ENCODE assay signal across 13 mouse cellular contexts in genomic region chr7:142057121-142057520, GRCm38 (mm10). TPM values are rescaled to one million over a fixed set of nuclear protein-coding genes. Genes with fewer than 3 reads are reported as not detected.
A peak's percentile ranks its signal among the peaks of the same experiment; 100 is the strongest.
DNase-seq lines count a peak whose midpoint lies in the region; TF ChIP-seq lines count a peak whose summit lies in the region.
"Had no signal": no experiment of that assay in that cellular context is flagged by ENCODE, and none has a peak within 500 bp of the region (broad histone marks: within the 10 kb centered on the region; RNA-seq: fewer than 3 reads in every experiment).

No protein-coding gene starts in this region.

- DNase-seq in adrenal gland, postnatal 10 days, result peak; percentile 56
- DNase-seq in adrenal gland, adult 8-10 months, result no peak
- no peak for DNase-seq in kidney, adult 2 months
- no peak for DNase-seq in kidney, adult 9 months
- DNase-seq in urinary bladder, postnatal 14 days (ENCODE audit: low spot score), result no peak
- DNase-seq in layer of hippocampus, postnatal 25 days (ENCODE audit: extremely low spot score in 1 of 2, low spot score in 1 of 2), result no peak
- DNase-seq: cerebellum, adult 11 months; cerebellum, postnatal 25 days; right cerebral cortex, postnatal 4 days had no signal

- TF ChIP-seq CTCF in kidney, adult 2 months (conservative IDR thresholded peaks at IDR 0.05; ENCODE audit: insufficient read depth, insufficient read length, low read depth, low read length), result no peak

- no peaks in the 10 kb centered on the region for H3K36me3 ChIP-seq in kidney, adult 2 months (ENCODE audit: control insufficient read depth, insufficient read depth, low read length)
- 0 out of 2 replicates have a peak, but pooled peaks cover 7% of the 10 kb centered on the region for H3K36me3 ChIP-seq in macrophage (ENCODE audit: inconsistent target)

- H3K27ac ChIP-seq in kidney, adult 2 months (ENCODE audit: insufficient read depth, low read depth, low read length), result peak overlapping the region; percentile 16; the same call in 1 of the 2 replicates
- peak overlapping the region; percentile 64 for H3K27ac ChIP-seq in brown adipose tissue, adult 24 weeks (replicated peaks; ENCODE audit: low read depth, low read length)
- H3K27ac ChIP-seq in macrophage, result peak overlapping the region; percentile 41
- H3K27ac ChIP-seq: neural tube, embryonic 13.5 days had no signal

- no peak for TF ChIP-seq POLR2A in kidney, adult 2 months (IDR thresholded peaks at IDR 0.05; ENCODE audit: low read depth, low read length)

- WGBS in kidney, adult 2 months, result 85% methylated on average over 1 of the region's 1 CpGs
- no CpG with 5 or more reads among the region's 1 CpGs for WGBS in macrophage (ENCODE audit: missing documents)

- H3K79me2 ChIP-seq in macrophage (ENCODE audit: inconsistent target), result peaks cover 84% of the 10 kb centered on the region

- H3K4me1 ChIP-seq in kidney, adult 2 months (ENCODE audit: control insufficient read depth, insufficient read depth, low read length), result peaks cover 26% of the 10 kb centered on the region; the same call in 1 of the 2 replicates
- H3K4me1 ChIP-seq in brown adipose tissue, adult 24 weeks (ENCODE audit: control insufficient read depth, insufficient read depth, insufficient read length, low read length), result peaks cover 29% of the 10 kb centered on the region

- H3K4me3 ChIP-seq in kidney, adult 2 months (ENCODE audit: insufficient read depth, low read depth, low read length), result no peak overlapping the region
- H3K4me3 ChIP-seq in brown adipose tissue, adult 24 weeks (ENCODE audit: insufficient read depth, low read depth, low read length), result no peak overlapping the region
- H3K4me3 ChIP-seq in macrophage (ENCODE audit: inconsistent target), result no peak overlapping the region
- H3K4me3 ChIP-seq: neural tube, embryonic 13.5 days; stomach, embryonic 15.5 days had no signal

- H3K27me3 ChIP-seq in kidney, adult 2 months (replicated peaks; ENCODE audit: control insufficient read depth, insufficient read depth, low read length), result no peaks in the 10 kb centered on the region
- H3K27me3 ChIP-seq: neural tube, embryonic 13.5 days; stomach, embryonic 15.5 days had no signal

RNA-seq across cellular contexts. Expression of gene Mob2, which starts 3.7 kb away (rescaled TPM):
- total RNA-seq in adrenal gland, postnatal 10 days (2021), result 10 to 100 TPM; 46.8 to 47.4 TPM
- total RNA-seq in adrenal gland, adult 8-10 months (2022), result 10 to 100 TPM; 52.8 to 65.8 (median 57.6) TPM
- 44.0 and 45.3 TPM in 2 replicates for polyA plus RNA-seq in kidney, adult 2 months (2012; rRNA removed)
- polyA plus RNA-seq in brown adipose tissue, adult 24 weeks (2012; ENCODE audit: insufficient read depth, insufficient read length, missing spikeins), result 29.6 and 34.7 TPM in 2 replicates
- 100 to 1,000 TPM in 3 of 26 experiments, 10 to 100 TPM in 23; 32.1 to 115 (median 59.3) TPM for total RNA-seq in macrophage (2018; cell fraction: chromatin; rRNA removed)
- 10 to 100 TPM; 23.9 to 57.1 (median 32.9) TPM for total RNA-seq in macrophage (2018; cell fraction: cytosol; rRNA removed)
- 10 to 100 TPM; 26.5 to 77.7 (median 43.5) TPM for total RNA-seq in macrophage (2018; cell fraction: nucleus; rRNA removed)
- polyA plus RNA-seq in macrophage (2018), result 22.8 to 35.4 TPM (median 31.3 TPM) in 3 replicates
- 10 to 100 TPM; 27.0 to 29.1 TPM for total RNA-seq in layer of hippocampus, postnatal 25 days (2021)

RNA-seq across cellular contexts. Expression of gene Dusp8, which starts 38.5 kb away (rescaled TPM):
- total RNA-seq in adrenal gland, postnatal 10 days (2021), result 10 to 100 TPM in 1 of 2 experiments, 1 to 10 TPM in 1; 7.6 to 11.4 TPM
- 10 to 100 TPM in 3 of 4 experiments, 1 to 10 TPM in 1; 4.6 to 18.1 (median 14.3) TPM for total RNA-seq in adrenal gland, adult 8-10 months (2022)
- polyA plus RNA-seq in kidney, adult 2 months (2012; rRNA removed), result 3.6 and 3.7 TPM in 2 replicates
- polyA plus RNA-seq in brown adipose tissue, adult 24 weeks (2012; ENCODE audit: insufficient read depth, insufficient read length, missing spikeins), result 6.7 and 8.2 TPM in 2 replicates
- total RNA-seq in macrophage (2018; cell fraction: chromatin; rRNA removed), result 10 to 100 TPM in 6 of 26 experiments, 1 to 10 TPM in 15, under 1 TPM in 5; 0.38 to 22.0 (median 5.0) TPM
- 10 to 100 TPM in 3 of 26 experiments, 1 to 10 TPM in 15, under 1 TPM in 8; 0.15 to 16.7 (median 1.5) TPM for total RNA-seq in macrophage (2018; cell fraction: cytosol; rRNA removed)
- total RNA-seq in macrophage (2018; cell fraction: nucleus; rRNA removed), result 10 to 100 TPM in 8 of 26 experiments, 1 to 10 TPM in 15, under 1 TPM in 3; 0.47 to 23.6 (median 4.4) TPM
- polyA plus RNA-seq in macrophage (2018), result 0.22 to 1.2 TPM (median 0.47 TPM) in 3 replicates
- 100 to 1,000 TPM; 127 to 139 TPM for total RNA-seq in layer of hippocampus, postnatal 25 days (2021)

Comparison
In these comparisons a context has a peak if more than half of its experiments do, and no peak if none do; other contexts are left out.
1. RNA of gene Dusp8, which starts 38.5 kb away (total RNA-seq): 127 to 139 TPM in layer of hippocampus, postnatal 25 days; 4.6 to 18.1 TPM in adrenal gland, adult 8-10 months and 7.6 to 11.4 TPM in adrenal gland, postnatal 10 days; every median in the first group is over 4 times any median in the second.
2. Peak in every context shown above with its lines, with median percentiles within 50 percentile points of each other: H3K27ac ChIP-seq.